Mouse (Mus musculus): ENCODE measurements around the gene Cacna1c. TPM values are rescaled to one million over a fixed set of nuclear protein-coding genes. Genes with fewer than 3 reads are reported as not detected.
A peak's percentile ranks its signal among the peaks of the same experiment; 100 is the strongest.

Cacna1c gene
- polyA plus RNA-seq, 1 experiment: 0.11 TPM

- TF ChIP-seq POLR2A (IDR thresholded peaks at IDR 0.05; ENCODE audit: borderline replicate concordance, low read depth, low read length): no peak
- no peak for TF ChIP-seq CTCF (IDR thresholded peaks at IDR 0.05; ENCODE audit: low read depth, low read length)
- Histone ChIP-seq H3K4me1 (ENCODE audit: control insufficient read depth, insufficient read depth, low read length) (no peaks in the 10 kb centered on the region), H3K4me3 (ENCODE audit: insufficient read depth, low read length) (no peak overlapping the region), H3K27ac (ENCODE audit: insufficient read depth, low read depth, low read length) (no peak overlapping the region)
Observed at GRCm38 (mm10) chr6:118574351-118574750, 621.9 kb downstream of the Cacna1c start.

GRCm38 (mm10) chr6:118567816-118568215 lies 628.4 kb downstream of the Cacna1c start:
- Histone ChIP-seq H3K4me1 (ENCODE audit: control insufficient read depth, insufficient read depth, low read length) (peaks cover 6% of the 10 kb centered on the region), H3K27ac (ENCODE audit: insufficient read depth, low read depth, low read length) (no peak overlapping the region), H3K4me3 (ENCODE audit: insufficient read depth, low read length) (no peak overlapping the region)
- no peak for TF ChIP-seq POLR2A (IDR thresholded peaks at IDR 0.05; ENCODE audit: borderline replicate concordance, low read depth, low read length)
- no peak for TF ChIP-seq CTCF (IDR thresholded peaks at IDR 0.05; ENCODE audit: low read depth, low read length)

GRCm38 (mm10) chr6:118561745-118562609 lies 634.2 kb downstream of the Cacna1c start, which contains the start of gene Ankrd26:
Gene Ankrd26, minus strand, starts transcription at chr6:118562226.
- Histone ChIP-seq H3K4me1 (ENCODE audit: control insufficient read depth, insufficient read depth, low read length) (peaks cover 9% of the 10 kb centered on the region), H3K4me3 (ENCODE audit: insufficient read depth, low read length) (peak within 1 kb of the TSS; percentile 88), H3K27ac (ENCODE audit: insufficient read depth, low read depth, low read length) (no peak within 1 kb of the TSS)
- TF ChIP-seq CTCF (IDR thresholded peaks at IDR 0.05; ENCODE audit: low read depth, low read length): no peak
- TF ChIP-seq POLR2A (IDR thresholded peaks at IDR 0.05; ENCODE audit: borderline replicate concordance, low read depth, low read length): no peak

GRCm38 (mm10) chr6:118561225-118561624 lies 635.0 kb downstream of the Cacna1c start:
- H3K27ac ChIP-seq (ENCODE audit: insufficient read depth, low read depth, low read length): no peak overlapping the region

GRCm38 (mm10) chr6:118538627-118539026 lies 657.6 kb downstream of the Cacna1c start:
- no peak for TF ChIP-seq POLR2A (IDR thresholded peaks at IDR 0.05; ENCODE audit: borderline replicate concordance, low read depth, low read length)
- TF ChIP-seq CTCF (IDR thresholded peaks at IDR 0.05; ENCODE audit: low read depth, low read length): no peak
- Histone ChIP-seq H3K4me1 (ENCODE audit: control insufficient read depth, insufficient read depth, low read length) (no peaks in the 10 kb centered on the region), H3K27ac (ENCODE audit: insufficient read depth, low read depth, low read length) (no peak overlapping the region), H3K4me3 (ENCODE audit: insufficient read depth, low read length) (no peak overlapping the region)

More at GRCm38 (mm10) chr6:118561225-118561624, 635.0 kb downstream of the Cacna1c start:
- peak overlapping the region; percentile 88 for H3K4me3 ChIP-seq (ENCODE audit: insufficient read depth, low read length)
- peaks cover 9% of the 10 kb centered on the region for H3K4me1 ChIP-seq (ENCODE audit: control insufficient read depth, insufficient read depth, low read length)
- no peak for TF ChIP-seq CTCF (IDR thresholded peaks at IDR 0.05; ENCODE audit: low read depth, low read length)
- no peak for TF ChIP-seq POLR2A (IDR thresholded peaks at IDR 0.05; ENCODE audit: borderline replicate concordance, low read depth, low read length)

Other genes starting within 250 kb of the Cacna1c start
- 10.0 and 13.4 TPM in 2 replicates for gene Dcp1b, start 21.2 kb downstream of the Cacna1c start, polyA plus RNA-seq (2012; ENCODE audit: insufficient read depth, insufficient read length, missing spikeins)
- gene Cacna2d4, start 40.1 kb upstream of the Cacna1c start, polyA plus RNA-seq (2012; ENCODE audit: insufficient read depth, insufficient read length, missing spikeins): 0.27 TPM in 1 of 2 replicates, not detected in the other
- gene Lrtm2, start 134.3 kb upstream of the Cacna1c start, polyA plus RNA-seq (2012; ENCODE audit: insufficient read depth, insufficient read length, missing spikeins): not detected in 2 replicates
- gene Adipor2, start 221.3 kb upstream of the Cacna1c start, polyA plus RNA-seq (2012; ENCODE audit: insufficient read depth, insufficient read length, missing spikeins): 67.6 and 71.2 TPM in 2 replicates